Mouse (Mus musculus) forebrain, embryonic 11.5 days (tissue): ENCODE results near the gene Gm28374. TPM values are rescaled to one million over a fixed set of nuclear protein-coding genes. Genes with fewer than 3 reads are reported as not detected.

Experiments
- microRNA-seq: library from miRNA; unstranded; fragments of <30 nt; microRNA quantifications from one replicate; pipeline ENCODE4, GENCODE M21; 2016; ENCODE audit not compliant: insufficient number of aligned reads
- polyA plus RNA-seq: library from polyadenylated mRNA; unstranded; fragments of >200 nt; fragmentation: Nextera tagmentation; extraction: Ambion mirVana; gene quantifications from 2 replicates; pipeline ENCODE4 v1.2.1, GENCODE M21; 2014

Gm28374 gene
- polyA plus RNA-seq, 1 experiment from 2014 or later, result 1.5 TPM

Small RNA genes within 50 kb of the gene (microRNA-seq; reads per million reads assigned to microRNA genes)
- not detected for gene Mir6988

Other genes starting within 250 kb of the Gm28374 start
- gene Frmd8, start 207.0 kb downstream of the Gm28374 start, polyA plus RNA-seq, result 20.4 and 24.5 TPM in 2 replicates
- 0.90 and 1.1 TPM in 2 replicates for gene Slc25a45, start 204.4 kb downstream of the Gm28374 start, polyA plus RNA-seq
- gene Tigd3, start 188.1 kb downstream of the Gm28374 start, polyA plus RNA-seq, result 10.1 and 10.7 TPM in 2 replicates
- 232 and 246 TPM in 2 replicates for gene Dpf2, start 169.2 kb downstream of the Gm28374 start, polyA plus RNA-seq
- 1.8 and 2.5 TPM in 2 replicates for gene Cdc42ep2, start 157.4 kb downstream of the Gm28374 start, polyA plus RNA-seq
- gene Pola2, start 118.1 kb downstream of the Gm28374 start, polyA plus RNA-seq, result 108 and 118 TPM in 2 replicates
- not detected in 2 replicates for gene Slc22a20, start 96.1 kb downstream of the Gm28374 start, polyA plus RNA-seq
- gene Capn1, start 66.4 kb downstream of the Gm28374 start, polyA plus RNA-seq, result 3.9 and 5.3 TPM in 2 replicates
- gene Syvn1, start 35.7 kb downstream of the Gm28374 start, polyA plus RNA-seq, result 29.1 and 35.8 TPM in 2 replicates
- gene Mrpl49, start 24.5 kb downstream of the Gm28374 start, polyA plus RNA-seq, result 86.8 and 89.2 TPM in 2 replicates
- gene Fau, start 24.4 kb downstream of the Gm28374 start, polyA plus RNA-seq, result 729 and 755 TPM in 2 replicates
- 39.6 and 42.5 TPM in 2 replicates for gene Znhit2, start 21.1 kb downstream of the Gm28374 start, polyA plus RNA-seq
- 31.7 and 33.3 TPM in 2 replicates for gene Tm7sf2, start 13.9 kb downstream of the Gm28374 start, polyA plus RNA-seq
- gene Vps51, start 5.0 kb downstream of the Gm28374 start, polyA plus RNA-seq, result 60.3 and 61.8 TPM in 2 replicates
- not detected in 2 replicates for gene Tmem262, start 2.2 kb downstream of the Gm28374 start, polyA plus RNA-seq
- gene Zfpl1, start 2.7 kb upstream of the Gm28374 start, polyA plus RNA-seq, result 62.5 and 75.0 TPM in 2 replicates
- 75.5 and 76.7 TPM in 2 replicates for gene Cdca5, start 2.7 kb upstream of the Gm28374 start, polyA plus RNA-seq
- gene AC131692.1, start 12.2 kb upstream of the Gm28374 start, polyA plus RNA-seq, result 0.90 and 1.3 TPM in 2 replicates
- 0.93 and 1.0 TPM in 2 replicates for gene Naaladl1, start 23.5 kb upstream of the Gm28374 start, polyA plus RNA-seq
- 64.5 and 73.7 TPM in 2 replicates for gene Sac3d1, start 36.4 kb upstream of the Gm28374 start, polyA plus RNA-seq
- 27.4 and 30.9 TPM in 2 replicates for gene Snx15, start 46.0 kb upstream of the Gm28374 start, polyA plus RNA-seq
- not detected in 2 replicates for gene Batf2, start 58.7 kb upstream of the Gm28374 start, polyA plus RNA-seq
- gene Arl2, start 59.3 kb upstream of the Gm28374 start, polyA plus RNA-seq, result 72.2 and 79.6 TPM in 2 replicates
- not detected in 2 replicates for gene Majin, start 102.1 kb upstream of the Gm28374 start, polyA plus RNA-seq
- gene Gpha2, start 144.1 kb upstream of the Gm28374 start, polyA plus RNA-seq, result 0.65 TPM in 1 of 2 replicates, not detected in the other
- gene Ppp2r5b, start 153.6 kb upstream of the Gm28374 start, polyA plus RNA-seq, result 41.4 and 45.6 TPM in 2 replicates
- 12.3 and 14.6 TPM in 2 replicates for gene Atg2a, start 159.4 kb upstream of the Gm28374 start, polyA plus RNA-seq
- gene Ehd1, start 194.5 kb upstream of the Gm28374 start, polyA plus RNA-seq, result 72.6 and 74.2 TPM in 2 replicates
- gene Cdc42bpg, start 224.2 kb upstream of the Gm28374 start, polyA plus RNA-seq, result 0.55 TPM in 2 replicates